Mouse (Mus musculus) heart, postnatal 0 days (tissue): ENCODE data around the gene Cmtm4. TPM values are rescaled to one million over a fixed set of nuclear protein-coding genes. Genes with fewer than 3 reads are reported as not detected.

Source experiments
- ATAC-seq: fragments of 200-750 bp; cut with Nextera tagmentation; 2 replicates; pipeline ENCODE4 v1.8.0; 2017; ENCODE audit warnings: low read depth, moderate number of reproducible peaks, moderate library complexity; ENCODE audit not compliant: insufficient read depth
- DNase-seq: peaks from one replicate; pipeline ENCODE4 v3.0.0-alpha.2; 2016; ENCODE audit warnings: low spot score
- H3K27ac ChIP-seq: fragments of 300-500 bp; sonication (generic); 2 replicates; pipeline ENCODE4 v1.5.1; 2014; ENCODE audit warnings: low read depth, mild to moderate bottlenecking
- H3K27me3 ChIP-seq: fragments of 300-500 bp; sonication (generic); 2 replicates; pipeline ENCODE4 v1.6.1; 2014; ENCODE audit warnings: low read length, mixed read lengths; ENCODE audit not compliant: control insufficient read depth, insufficient read depth
- H3K36me3 ChIP-seq: fragments of 300-500 bp; sonication (generic); replicated peaks from 2 replicates; pipeline ENCODE4 v1.6.1; 2014; ENCODE audit warnings: low read length, mixed read lengths; ENCODE audit not compliant: control insufficient read depth, insufficient read depth
- H3K4me1 ChIP-seq: fragments of 300-500 bp; sonication (generic); 2 replicates; pipeline ENCODE4 v1.6.1; 2014; ENCODE audit warnings: antibody characterized with exemption; ENCODE audit not compliant: control insufficient read depth, insufficient read depth
- H3K4me2 ChIP-seq: fragments of 300-500 bp; sonication (generic); 2 replicates; pipeline ENCODE4 v1.6.1; 2014; ENCODE audit warnings: low read depth, mild to moderate bottlenecking, low read length, moderate library complexity
- H3K4me3 ChIP-seq: fragments of 300-500 bp; sonication (generic); 2 replicates; pipeline ENCODE4 v1.5.1; 2014; ENCODE audit warnings: low read depth, low read length
- H3K9ac ChIP-seq: fragments of 300-500 bp; sonication (generic); replicated peaks from 2 replicates; pipeline ENCODE4 v1.6.1; 2014; ENCODE audit warnings: low read depth, low read length, mixed read lengths
- H3K9me3 ChIP-seq: fragments of 300-500 bp; sonication (generic); replicated peaks from 2 replicates; pipeline ENCODE4 v1.6.1; 2016; ENCODE audit warnings: low read length; ENCODE audit not compliant: control insufficient read depth
- CTCF ChIP-seq: IDR thresholded peaks from 2 replicates; pipeline ENCODE4 v1.5.1; 2016; ENCODE audit warnings: antibody characterized with exemption, control low read depth, low read depth
- EP300 ChIP-seq: IDR thresholded peaks from 2 replicates; pipeline ENCODE4 v1.6.1; 2016; ENCODE audit warnings: antibody characterized with exemption, low read depth
- WGBS: fragments of 180-500 bp; shearing (Covaris S2); extraction: QIAGEN DNeasy Blood & Tissue Kit; methylation state at CpG from one replicate; pipeline ENCODE4 v1.1.7; 2014; 5-methylcytosine and 5-hydroxymethylcytosine counted together
- polyA plus RNA-seq: library from polyadenylated mRNA; unstranded; fragments of >200 nt; fragmentation: Nextera tagmentation; extraction: Ambion mirVana; gene quantifications from 2 replicates; pipeline ENCODE4 v1.2.1, GENCODE M21; 2015
- total RNA-seq: library from RNA; depleted of rRNA; stranded (reverse); fragments of >200 nt; gene quantifications from 2 replicates; pipeline ENCODE4 v1.2.3, GENCODE M21; 2014; ENCODE audit warnings: low replicate concordance

Cmtm4 gene
- total and polyA plus RNA-seq, 2 experiments from 2014 or later, result 1.2 to 10.2 TPM

DNA sequence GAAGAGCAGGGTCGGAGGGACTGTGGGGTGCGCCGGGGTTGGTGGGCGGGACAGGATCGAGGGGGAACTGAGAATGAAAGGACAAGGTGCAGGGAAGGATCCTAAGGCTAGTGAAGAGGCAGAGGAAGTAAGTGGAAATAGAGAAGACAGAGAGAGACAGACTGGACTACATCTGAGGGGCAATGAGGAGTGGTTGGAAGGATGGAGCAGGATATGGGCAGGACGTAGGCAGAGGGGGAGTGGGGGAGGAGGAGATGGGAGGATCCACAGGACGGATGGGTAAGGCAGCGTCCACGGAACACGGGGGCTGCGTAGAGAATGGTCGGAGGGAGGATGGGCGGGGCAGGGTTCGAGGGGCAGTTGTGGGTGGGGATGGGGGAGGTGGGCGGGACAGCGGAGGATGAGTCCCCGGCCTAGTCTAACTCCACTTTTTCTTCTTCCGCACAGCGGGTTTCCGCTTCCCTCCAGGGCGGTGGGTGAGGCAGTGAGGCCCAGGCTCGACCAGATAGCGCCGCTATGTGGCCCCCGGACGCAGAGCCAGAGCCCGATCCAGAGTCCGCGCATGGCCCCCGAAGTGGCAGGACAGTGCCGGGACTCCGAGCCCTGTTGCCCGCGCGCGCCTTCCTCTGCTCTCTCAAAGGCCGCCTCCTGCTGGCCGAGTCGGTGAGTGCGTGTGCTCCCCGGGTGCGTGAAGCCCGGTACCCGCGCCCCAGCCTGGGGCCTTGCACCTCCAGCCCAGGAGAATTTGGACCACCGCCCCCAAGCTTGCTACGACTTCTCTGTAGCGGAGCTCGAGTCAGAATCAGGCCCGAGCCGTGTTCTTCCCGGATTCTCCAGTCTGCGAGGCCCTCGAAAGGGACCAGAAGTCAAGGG is 55.1 kb downstream of the Cmtm4 start:
- H3K9ac ChIP-seq, result peak overlapping the region; percentile 73
- no peaks in the 10 kb centered on the region for H3K9me3 ChIP-seq
- H3K4me1 ChIP-seq, result no peaks in the 10 kb centered on the region; the same call in 1 of the 2 replicates
- under 1% methylated on average over 47 of the region's 54 CpGs for WGBS
- H3K27ac ChIP-seq, result peak overlapping the region; percentile 90
- peak overlapping the region; percentile 63 for H3K4me3 ChIP-seq
- peak; percentile 60 for ATAC-seq
- peak; percentile 35; the same call in 1 of the 2 replicates for TF ChIP-seq EP300
- TF ChIP-seq CTCF, result peak; percentile 60
- no peaks in the 10 kb centered on the region for H3K27me3 ChIP-seq
- peak overlapping the region; percentile 85 for H3K4me2 ChIP-seq
- DNase-seq, result peak; percentile 79
- H3K36me3 ChIP-seq, result no peaks in the 10 kb centered on the region; the same call in 1 of the 2 replicates

DNA sequence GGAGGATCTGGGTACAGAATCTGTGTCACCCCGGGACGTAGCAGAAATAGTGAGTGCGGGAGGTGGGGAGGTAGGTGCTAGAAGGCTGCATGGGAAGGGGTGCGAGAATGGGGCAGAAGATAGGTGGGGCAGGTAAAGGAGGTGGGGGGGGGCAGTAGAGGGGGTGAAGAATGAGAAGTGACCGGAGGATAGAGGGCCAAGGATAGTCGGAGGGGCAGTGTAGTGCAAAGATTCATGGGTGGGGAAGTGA is 55.7 kb downstream of the Cmtm4 start:
- no peaks in the 10 kb centered on the region; the same call in 1 of the 2 replicates for H3K4me1 ChIP-seq
- ATAC-seq (no peak), DNase-seq (no peak)
- under 1% methylated on average over 6 of the region's 6 CpGs for WGBS
- H3K9me3 ChIP-seq, result no peaks in the 10 kb centered on the region
- H3K36me3 ChIP-seq, result no peaks in the 10 kb centered on the region; the same call in 1 of the 2 replicates
- peak overlapping the region; percentile 73 for H3K9ac ChIP-seq
- no peak for TF ChIP-seq EP300
- TF ChIP-seq CTCF, result no peak
- H3K27ac ChIP-seq, result peak overlapping the region; percentile 90
- no peaks in the 10 kb centered on the region for H3K27me3 ChIP-seq
- H3K4me2 ChIP-seq, result peak overlapping the region; percentile 85
- H3K4me3 ChIP-seq, result peak overlapping the region; percentile 63

DNA sequence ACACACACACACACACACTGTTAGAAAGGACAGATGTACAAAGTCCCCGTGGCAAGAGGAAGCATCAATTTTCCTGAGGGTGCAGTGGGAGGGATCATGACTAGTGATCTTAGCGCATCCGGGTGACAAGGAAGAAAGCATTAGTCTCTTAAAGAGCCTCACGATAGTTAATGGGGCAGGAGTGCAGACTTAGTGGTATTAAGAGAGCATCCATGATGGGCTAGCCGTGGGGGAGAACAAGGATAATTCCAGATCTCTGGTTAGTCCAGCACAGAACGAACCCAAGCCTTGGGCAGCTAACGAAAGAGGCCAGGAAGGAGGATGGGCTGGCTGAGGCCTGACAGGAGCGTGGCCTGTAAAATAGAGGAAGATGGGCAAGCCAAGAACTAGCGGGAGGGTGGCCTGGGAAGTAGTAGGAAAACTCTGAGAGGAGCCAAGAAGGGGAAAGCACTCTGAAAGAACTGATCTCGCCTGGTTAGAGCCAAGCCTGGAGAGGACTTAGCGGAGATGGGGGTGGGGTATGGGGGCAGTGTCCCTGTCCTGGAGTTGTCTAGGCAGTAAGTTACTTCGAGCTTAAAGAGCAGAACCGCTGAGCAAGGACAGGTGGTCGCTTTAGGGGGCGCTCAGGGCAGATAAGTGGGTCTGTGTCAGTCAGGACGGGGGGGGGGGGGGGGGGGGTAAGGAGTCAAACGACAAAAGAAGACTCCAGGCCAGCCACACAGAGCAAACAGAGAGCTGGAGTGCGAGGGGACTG is 56.2 kb downstream of the Cmtm4 start, which contains the start of gene Cmtm3:
Cmtm3 (plus strand) TSS at position 182 of the 754 bp plus-strand sequence.
- ATAC-seq (no peak), DNase-seq (peak; percentile 45)
- peak within 1 kb of the TSS; percentile 90 for H3K27ac ChIP-seq
- peak within 1 kb of the TSS; percentile 85 for H3K4me2 ChIP-seq
- TF ChIP-seq CTCF (no peak), EP300 (no peak)
- H3K36me3 ChIP-seq, result no peaks in the 10 kb centered on the region; the same call in 1 of the 2 replicates
- no peaks in the 10 kb centered on the region for H3K27me3 ChIP-seq
- peak within 1 kb of the TSS; percentile 73 for H3K9ac ChIP-seq
- H3K4me3 ChIP-seq, result peak within 1 kb of the TSS; percentile 63
- H3K4me1 ChIP-seq, result no peaks in the 10 kb centered on the region; the same call in 1 of the 2 replicates
- 24% methylated on average over 17 of the region's 18 CpGs for WGBS
- no peaks in the 10 kb centered on the region for H3K9me3 ChIP-seq

DNA sequence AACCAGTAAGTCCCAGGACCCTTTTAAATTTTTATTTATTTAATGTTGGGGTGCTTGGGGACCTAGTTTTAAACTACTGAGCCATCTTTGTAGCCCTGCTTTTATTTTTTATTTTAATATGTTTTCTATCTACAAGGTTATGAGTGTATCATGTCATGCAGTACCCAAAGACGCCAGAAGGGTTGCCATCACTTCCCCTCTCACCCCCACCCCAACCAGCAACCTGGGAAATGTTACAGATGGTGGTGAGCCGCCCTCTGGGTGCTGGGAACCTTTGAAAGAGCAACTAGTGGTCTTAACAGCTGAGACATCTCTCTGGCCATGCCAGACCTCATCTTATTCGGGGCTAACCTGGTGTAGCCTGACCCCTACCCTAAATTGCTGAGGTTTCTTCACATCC is 57.7 kb downstream of the Cmtm4 start:
- WGBS, result 57% methylated on average over 3 of the region's 3 CpGs

DNA sequence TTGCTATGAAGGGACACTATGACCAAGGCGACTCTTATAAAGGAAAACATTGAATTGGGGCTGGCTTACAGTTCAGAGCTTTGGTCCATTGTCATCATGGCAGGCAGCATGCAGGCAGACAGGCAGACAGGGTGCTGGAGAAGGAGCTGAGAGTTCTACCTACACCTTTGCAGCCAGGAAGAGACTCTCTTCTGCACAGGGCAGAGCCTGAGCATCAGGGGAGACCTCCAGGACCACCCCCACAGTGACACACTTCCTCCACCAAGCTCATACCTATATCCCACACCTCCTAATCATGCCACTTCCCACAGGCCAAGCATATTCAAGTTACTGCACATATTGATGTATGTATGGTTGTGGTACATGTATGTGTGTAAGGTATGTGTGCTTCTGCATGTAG is 58.8 kb downstream of the Cmtm4 start:
- Histone ChIP-seq H3K4me2 (no peak overlapping the region), H3K4me1 (no peaks in the 10 kb centered on the region; the same call in 1 of the 2 replicates), H3K36me3 (no peaks in the 10 kb centered on the region), H3K4me3 (no peak overlapping the region), H3K9ac (no peak overlapping the region), H3K27ac (no peak overlapping the region), H3K9me3 (no peaks in the 10 kb centered on the region), H3K27me3 (no peaks in the 10 kb centered on the region)
- WGBS, result 86% methylated on average over 1 of the region's 1 CpGs
- DNase-seq, result no peak
- ATAC-seq, result no peak
- no peak for TF ChIP-seq CTCF
- TF ChIP-seq EP300, result no peak

More for the DNA sequence above, 57.7 kb downstream of the Cmtm4 start:
- Histone ChIP-seq H3K9me3 (no peaks in the 10 kb centered on the region), H3K27ac (no peak overlapping the region), H3K4me2 (no peak overlapping the region), H3K27me3 (no peaks in the 10 kb centered on the region), H3K4me3 (no peak overlapping the region), H3K4me1 (no peaks in the 10 kb centered on the region; the same call in 1 of the 2 replicates), H3K9ac (no peak overlapping the region), H3K36me3 (no peaks in the 10 kb centered on the region)
- TF ChIP-seq CTCF (no peak), EP300 (no peak)
- DNase-seq (no peak), ATAC-seq (no peak)
